Mouse (Mus musculus) heart, postnatal 10 days (tissue): ENCODE data around the gene 8030411F24Rik. TPM values are rescaled to one million over a fixed set of nuclear protein-coding genes. Genes with fewer than 3 reads are reported as not detected.

Experiments
- total RNA-seq, 2 experiments: library from RNA; stranded (reverse); gene quantifications; 2 replicates each; pipeline ENCODE4 v1.2.3; 2021

The 8030411F24Rik gene
- total RNA-seq, 2 experiments from 2014 or later, result not detected

Other genes with a start within 250 kb of the 8030411F24Rik start
- gene Nxt1, start 109.4 kb upstream of the 8030411F24Rik start, total RNA-seq, result 10 to 100 TPM in 1 of 2 experiments, 1 to 10 TPM in 1; 9.4 to 14.2 TPM
- 10 to 100 TPM; 21.5 to 22.2 TPM for gene Gzf1, start 101.0 kb upstream of the 8030411F24Rik start, total RNA-seq
- 1 to 10 TPM; 2.1 to 2.5 TPM for gene Napb, start 49.5 kb upstream of the 8030411F24Rik start, total RNA-seq
- not detected for gene Cstl1, start 31.7 kb upstream of the 8030411F24Rik start, total RNA-seq
- gene Cst11, start 10.5 kb upstream of the 8030411F24Rik start, total RNA-seq, result not detected
- gene Cst12, start 7.4 kb downstream of the 8030411F24Rik start, total RNA-seq, result 1 to 10 TPM; 1.1 to 1.4 TPM
- not detected for gene Cst8, start 16.8 kb downstream of the 8030411F24Rik start, total RNA-seq
- not detected for gene Cst13, start 38.1 kb downstream of the 8030411F24Rik start, total RNA-seq
- 1 to 10 TPM; 2.3 to 4.0 TPM for gene Cst9, start 53.1 kb downstream of the 8030411F24Rik start, total RNA-seq
- under 1 TPM in 1 of 2 experiments, not detected in 1; 0.43 TPM for gene 9230104L09Rik, start 83.0 kb downstream of the 8030411F24Rik start, total RNA-seq
- gene Cst3, start 93.7 kb downstream of the 8030411F24Rik start, total RNA-seq, result 100 to 1,000 TPM; 775 to 820 TPM
- gene Gm1330, start 221.2 kb downstream of the 8030411F24Rik start, total RNA-seq, result not detected
- gene Gm10750, start 235.2 kb downstream of the 8030411F24Rik start, total RNA-seq, result not detected